Mouse (Mus musculus) forebrain, embryonic 10.5 days (tissue): Measurements from ENCODE around the gene Mettl9. TPM values are rescaled to one million over a fixed set of nuclear protein-coding genes. Genes with fewer than 3 reads are reported as not detected.

Experiments
- DNase-seq: peaks from one replicate; pipeline ENCODE4 v3.0.0-alpha.2; 2017; ENCODE audit warnings: low spot score; ENCODE audit errors: extremely low spot score
- H3K27ac ChIP-seq: fragments of 300-500 bp; sonication (generic); 2 replicates; pipeline ENCODE4 v1.5.1; 2016; ENCODE audit warnings: mild to moderate bottlenecking
- H3K27me3 ChIP-seq: fragments of 300-500 bp; sonication (generic); 2 replicates; pipeline ENCODE4 v1.6.1; 2016; ENCODE audit warnings: mild to moderate bottlenecking; ENCODE audit not compliant: poor library complexity, severe bottlenecking
- H3K36me3 ChIP-seq: fragments of 300-500 bp; sonication (generic); replicated peaks from 2 replicates; pipeline ENCODE4 v1.6.1; 2016; ENCODE audit warnings: mild to moderate bottlenecking, moderate library complexity
- H3K4me1 ChIP-seq: fragments of 300-500 bp; sonication (generic); 2 replicates; pipeline ENCODE4 v1.6.1; 2016
- H3K4me3 ChIP-seq: fragments of 300-500 bp; sonication (generic); 2 replicates; pipeline ENCODE4 v1.5.1; 2016; ENCODE audit warnings: mild to moderate bottlenecking, moderate library complexity
- H3K9me3 ChIP-seq: fragments of 300-500 bp; sonication (generic); 2 replicates; pipeline ENCODE4 v1.6.1; 2016; ENCODE audit warnings: mild to moderate bottlenecking, moderate library complexity
- WGBS: fragments of 180-500 bp; shearing (Covaris S2); methylation state at CpG from one replicate; pipeline ENCODE4 v1.1.7; 2016; 5-methylcytosine and 5-hydroxymethylcytosine counted together
- polyA plus RNA-seq: library from polyadenylated mRNA; unstranded; fragments of >200 nt; fragmentation: Nextera tagmentation; extraction: Ambion mirVana; gene quantifications from 2 replicates; pipeline ENCODE4 v1.2.1, GENCODE M21; 2016

Gene Mettl9
- polyA plus RNA-seq, result 184 and 188 TPM in 2 replicates

GRCm38 (mm10) chr7:121033856-121034652, at the start of gene Mettl9:
Gene Mettl9, plus strand, starts transcription at chr7:121034445.
- Histone ChIP-seq H3K27ac (peak within 1 kb of the TSS; percentile 98), H3K4me3 (peak within 1 kb of the TSS; percentile 92), H3K9me3 (no peaks in the 10 kb centered on the region), H3K36me3 (peaks cover 9% of the 10 kb centered on the region), H3K27me3 (peaks cover 23% of the 10 kb centered on the region), H3K4me1 (peaks cover 32% of the 10 kb centered on the region)
- peak; percentile 96 for DNase-seq
- WGBS, result 3% methylated on average over 43 of the region's 43 CpGs

GRCm38 (mm10) chr7:120991191-120991590, 43.1 kb upstream of the Mettl9 start:
- Histone ChIP-seq H3K27me3 (no peaks in the 10 kb centered on the region), H3K36me3 (no peaks in the 10 kb centered on the region), H3K4me3 (no peak overlapping the region), H3K4me1 (peaks cover 8% of the 10 kb centered on the region), H3K9me3 (no peaks in the 10 kb centered on the region), H3K27ac (no peak overlapping the region)
- WGBS, result 74% methylated on average over 8 of the region's 8 CpGs
- no peak for DNase-seq

- Histone ChIP-seq H3K27me3 (no peaks in the 10 kb centered on the region), H3K4me1 (peaks cover 6% of the 10 kb centered on the region), H3K27ac (no peak overlapping the region), H3K4me3 (no peak overlapping the region), H3K36me3 (no peaks in the 10 kb centered on the region), H3K9me3 (no peaks in the 10 kb centered on the region)
- WGBS, result 81% methylated on average over 2 of the region's 2 CpGs
- no peak for DNase-seq
Measured at GRCm38 (mm10) chr7:120999021-120999530, 35.2 kb upstream of the Mettl9 start.

GRCm38 (mm10) chr7:121000065-121000822, 34.0 kb upstream of the Mettl9 start:
- no peak for DNase-seq
- WGBS, result 78% methylated on average over 3 of the region's 3 CpGs
- Histone ChIP-seq H3K27ac (no peak overlapping the region), H3K4me3 (no peak overlapping the region), H3K27me3 (no peaks in the 10 kb centered on the region), H3K4me1 (no peaks in the 10 kb centered on the region), H3K9me3 (no peaks in the 10 kb centered on the region), H3K36me3 (no peaks in the 10 kb centered on the region)

- Histone ChIP-seq H3K4me1 (no peaks in the 10 kb centered on the region), H3K27ac (no peak overlapping the region), H3K4me3 (no peak overlapping the region), H3K36me3 (no peaks in the 10 kb centered on the region), H3K9me3 (no peaks in the 10 kb centered on the region), H3K27me3 (no peaks in the 10 kb centered on the region)
- no peak for DNase-seq
- 89% methylated on average over 3 of the region's 3 CpGs for WGBS
Measured at GRCm38 (mm10) chr7:121001879-121002278, 32.4 kb upstream of the Mettl9 start.

GRCm38 (mm10) chr7:121002407-121002928, 31.8 kb upstream of the Mettl9 start:
- H3K9me3 ChIP-seq, result no peaks in the 10 kb centered on the region
- H3K4me3 ChIP-seq, result no peak overlapping the region
- 91% methylated on average over 5 of the region's 5 CpGs for WGBS
- DNase-seq, result no peak
- no peaks in the 10 kb centered on the region for H3K4me1 ChIP-seq
- no peaks in the 10 kb centered on the region for H3K36me3 ChIP-seq
- H3K27me3 ChIP-seq, result no peaks in the 10 kb centered on the region
- no peak overlapping the region for H3K27ac ChIP-seq

GRCm38 (mm10) chr7:121003793-121004418, 30.3 kb upstream of the Mettl9 start:
- 80% methylated on average over 4 of the region's 4 CpGs for WGBS
- Histone ChIP-seq H3K27me3 (no peaks in the 10 kb centered on the region), H3K36me3 (no peaks in the 10 kb centered on the region)

GRCm38 (mm10) chr7:121011794-121012689, 22.2 kb upstream of the Mettl9 start:
- 65% methylated on average over 10 of the region's 10 CpGs for whole genome bisulfite sequencing
- H3K4me1 ChIP-seq, result peaks cover 18% of the 10 kb centered on the region
- H3K27ac ChIP-seq, result peak overlapping the region; percentile 48; the same call in 1 of the 2 replicates
- H3K27me3 ChIP-seq, result no peaks in the 10 kb centered on the region
- no peaks in the 10 kb centered on the region for H3K36me3 ChIP-seq
- DNase-seq, result no peak
- H3K9me3 ChIP-seq, result no peaks in the 10 kb centered on the region
- H3K4me3 ChIP-seq, result no peak overlapping the region

More at GRCm38 (mm10) chr7:121003793-121004418, 30.3 kb upstream of the Mettl9 start:
- Histone ChIP-seq H3K4me1 (no peaks in the 10 kb centered on the region), H3K4me3 (no peak overlapping the region), H3K9me3 (no peaks in the 10 kb centered on the region), H3K27ac (no peak overlapping the region)
- DNase-seq, result no peak

GRCm38 (mm10) chr7:121014486-121014885, 19.8 kb upstream of the Mettl9 start:
- 89% methylated on average over 10 of the region's 10 CpGs for WGBS
- no peak overlapping the region for H3K27ac ChIP-seq
- H3K27me3 ChIP-seq, result no peaks in the 10 kb centered on the region
- DNase-seq, result no peak
- H3K4me3 ChIP-seq, result no peak overlapping the region
- H3K9me3 ChIP-seq, result no peaks in the 10 kb centered on the region
- H3K36me3 ChIP-seq, result no peaks in the 10 kb centered on the region
- peaks cover 18% of the 10 kb centered on the region for H3K4me1 ChIP-seq

GRCm38 (mm10) chr7:121018778-121019177, 15.5 kb upstream of the Mettl9 start:
- H3K36me3 ChIP-seq, result no peaks in the 10 kb centered on the region
- no peaks in the 10 kb centered on the region for H3K27me3 ChIP-seq
- no peaks in the 10 kb centered on the region for H3K4me1 ChIP-seq
- whole genome bisulfite sequencing, result 89% methylated on average over 3 of the region's 3 CpGs
- H3K9me3 ChIP-seq, result no peaks in the 10 kb centered on the region
- H3K4me3 ChIP-seq, result no peak overlapping the region
- no peak overlapping the region for H3K27ac ChIP-seq
- no peak for DNase-seq

GRCm38 (mm10) chr7:121020277-121020676, 14.0 kb upstream of the Mettl9 start:
- DNase-seq, result no peak
- Histone ChIP-seq H3K27ac (no peak overlapping the region), H3K27me3 (no peaks in the 10 kb centered on the region), H3K4me1 (no peaks in the 10 kb centered on the region), H3K4me3 (no peak overlapping the region), H3K36me3 (no peaks in the 10 kb centered on the region), H3K9me3 (no peaks in the 10 kb centered on the region)
- WGBS, result 43% methylated on average over 8 of the region's 8 CpGs
